Mouse (Mus musculus) cerebellum, adult (tissue): ENCODE measurements around the gene Wdr74.

Experiments
- ATAC-seq: cut with Nextera tagmentation; 2 replicates; pipeline ENCODE4 v1.9.2; 2017; ENCODE audit warnings: mild to moderate bottlenecking, moderate library complexity, mixed read lengths; ENCODE audit not compliant: insufficient number of reproducible peaks, low FRiP score, low TSS enrichment

Wdr74 gene

GRCm38 (mm10) chr19:8790171-8790570 is 54.5 kb downstream of the Wdr74 start:
- ATAC-seq, result no peak
